Mouse (Mus musculus): ENCODE measurements around the gene Tbc1d23. TPM values are rescaled to one million over a fixed set of nuclear protein-coding genes. Genes with fewer than 3 reads are reported as not detected.
A peak's percentile ranks its signal among the peaks of the same experiment; 100 is the strongest.

The Tbc1d23 gene
- polyA plus RNA-seq, 1 experiment from 2014 or later = 34.5 TPM

- Histone ChIP-seq H3K4me1 (ENCODE audit: control insufficient read depth, insufficient read depth, low read length) (peaks cover 14% of the 10 kb centered on the region), H3K9me3 (ENCODE audit: control insufficient read depth, low read length) (no peaks in the 10 kb centered on the region), H3K9ac (ENCODE audit: low read depth, low read length) (peak within 1 kb of the TSS; percentile 95), H3K27me3 (replicated peaks; ENCODE audit: control insufficient read depth, insufficient read depth, low read length) (no peaks in the 10 kb centered on the region), H3K27ac (replicated peaks; ENCODE audit: low read depth, low read length) (peak within 1 kb of the TSS; percentile 89), H3K36me3 (ENCODE audit: control insufficient read depth, insufficient read depth, low read length) (no peaks in the 10 kb centered on the region), H3K4me2 (ENCODE audit: low read depth, low read length) (peak within 1 kb of the TSS; percentile 73), H3K4me3 (ENCODE audit: low read depth, low read length) (peak within 1 kb of the TSS; percentile 99)
- WGBS = under 1% methylated on average over 29 of the region's 37 CpGs
- DNase-seq (ENCODE audit: low spot score) (peak; percentile 99), ATAC-seq (ENCODE audit: low read depth) (peak; percentile 99)
Measured at GRCm38 (mm10) chr16:57120913-57121815, 110.1 kb downstream of the Tbc1d23 start, which contains the start of gene Tomm70a. Gene Tomm70a, plus strand, starts transcription at chr16:57121703.

Other genes starting within 250 kb of the Tbc1d23 start
- 0.08 TPM in 1 of 2 replicates, not detected in the other for gene Tmem45a2, start 160.1 kb downstream of the Tbc1d23 start, polyA plus RNA-seq (2014; fragmentation: Nextera tagmentation; extraction: Ambion mirVana)
- gene Tomm70a, start 109.8 kb downstream of the Tbc1d23 start, polyA plus RNA-seq (2014; fragmentation: Nextera tagmentation; extraction: Ambion mirVana) = 52.6 and 54.5 TPM in 2 replicates
- 73.4 and 81.0 TPM in 2 replicates for gene Nit2, start 64.2 kb downstream of the Tbc1d23 start, polyA plus RNA-seq (2014; fragmentation: Nextera tagmentation; extraction: Ambion mirVana)
- gene Tmem30c, start 61.4 kb upstream of the Tbc1d23 start, polyA plus RNA-seq (2014; fragmentation: Nextera tagmentation; extraction: Ambion mirVana) = 0.07 TPM in 1 of 2 replicates, not detected in the other
- 25.5 and 30.2 TPM in 2 replicates for gene Filip1l, start 121.6 kb upstream of the Tbc1d23 start, polyA plus RNA-seq (2014; fragmentation: Nextera tagmentation; extraction: Ambion mirVana)

Measured in embryonic facial prominence, embryonic 14.5 days (tissue).